Comparison of ENCODE assay signal across 11 mouse cellular contexts in genomic region chr3:97930141-97930786, GRCm38 (mm10). TPM values are rescaled to one million over a fixed set of nuclear protein-coding genes. Genes with fewer than 3 reads are reported as not detected.
A peak's percentile ranks its signal among the peaks of the same experiment; 100 is the strongest.
DNase-seq lines count a peak whose midpoint lies in the region; ATAC-seq and TF ChIP-seq lines count a peak whose summit lies in the region.
"Had no signal": no experiment of that assay in that cellular context is flagged by ENCODE, and none has a peak within 500 bp of the region (broad histone marks: within the 10 kb centered on the region; RNA-seq: fewer than 3 reads in every experiment).

No protein-coding gene starts in this region.

- H3K9me3 ChIP-seq in forebrain, postnatal 0 days (ENCODE audit: low read length) = no peaks in the 10 kb centered on the region
- no peaks in the 10 kb centered on the region for H3K9me3 ChIP-seq in forebrain, embryonic 15.5 days
- H3K9me3 ChIP-seq in embryonic facial prominence, embryonic 14.5 days (ENCODE audit: control insufficient read depth, low read length) = no peaks in the 10 kb centered on the region
- no peaks in the 10 kb centered on the region for H3K9me3 ChIP-seq in midbrain, embryonic 15.5 days

- no peaks in the 10 kb centered on the region for H3K36me3 ChIP-seq in forebrain, postnatal 0 days (ENCODE audit: insufficient read depth)
- H3K36me3 ChIP-seq in forebrain, embryonic 15.5 days = no peaks in the 10 kb centered on the region
- H3K36me3 ChIP-seq in embryonic facial prominence, embryonic 14.5 days (ENCODE audit: control insufficient read depth, insufficient read depth, low read length) = no peaks in the 10 kb centered on the region
- peaks cover 3% of the 10 kb centered on the region; the same call in 1 of the 2 replicates for H3K36me3 ChIP-seq in macrophage (ENCODE audit: inconsistent target)
- no peaks in the 10 kb centered on the region for H3K36me3 ChIP-seq in midbrain, embryonic 15.5 days (replicated peaks)

- peaks cover 20% of the 10 kb centered on the region; the same call in 1 of the 2 replicates for H3K79me2 ChIP-seq in macrophage (ENCODE audit: inconsistent target)

- H3K4me3 ChIP-seq in forebrain, postnatal 0 days (ENCODE audit: low read depth, low read length) = no peak overlapping the region
- H3K4me3 ChIP-seq in forebrain, embryonic 15.5 days = no peak overlapping the region
- no peak overlapping the region for H3K4me3 ChIP-seq in embryonic facial prominence, embryonic 14.5 days (ENCODE audit: low read depth, low read length)
- peak overlapping the region; percentile 2; the same call in 1 of the 2 replicates for H3K4me3 ChIP-seq in macrophage (ENCODE audit: inconsistent target)
- no peak overlapping the region for H3K4me3 ChIP-seq in midbrain, embryonic 15.5 days

- peak; percentile 37; the same call in 1 of the 2 replicates for TF ChIP-seq CTCF in forebrain, postnatal 0 days (IDR thresholded peaks at IDR 0.05; ENCODE audit: low read depth)

- ATAC-seq in forebrain, postnatal 0 days = no peak
- ATAC-seq in forebrain, embryonic 15.5 days (replicated peaks) = no peak
- ATAC-seq in embryonic facial prominence, embryonic 14.5 days (ENCODE audit: low read depth) = no peak
- ATAC-seq in midbrain, embryonic 15.5 days (replicated peaks) = no peak

- H3K27me3 ChIP-seq in forebrain, postnatal 0 days (ENCODE audit: insufficient read depth, low read length) = no peaks in the 10 kb centered on the region
- no peaks in the 10 kb centered on the region for H3K27me3 ChIP-seq in forebrain, embryonic 15.5 days
- no peaks in the 10 kb centered on the region for H3K27me3 ChIP-seq in embryonic facial prominence, embryonic 14.5 days (replicated peaks; ENCODE audit: control insufficient read depth, insufficient read depth, low read length)
- peaks cover 8% of the 10 kb centered on the region for H3K27me3 ChIP-seq in midbrain, embryonic 15.5 days (replicated peaks)

- H3K4me1 ChIP-seq in forebrain, postnatal 0 days (ENCODE audit: insufficient read depth) = no peaks in the 10 kb centered on the region
- H3K4me1 ChIP-seq in forebrain, embryonic 15.5 days = peaks cover 13% of the 10 kb centered on the region
- H3K4me1 ChIP-seq in embryonic facial prominence, embryonic 14.5 days (ENCODE audit: control insufficient read depth, insufficient read depth, low read length) = peaks cover 33% of the 10 kb centered on the region
- H3K4me1 ChIP-seq in midbrain, embryonic 15.5 days = peaks cover 6% of the 10 kb centered on the region

- H3K9ac ChIP-seq in forebrain, postnatal 0 days = no peak overlapping the region
- no peak overlapping the region for H3K9ac ChIP-seq in forebrain, embryonic 15.5 days (replicated peaks)
- H3K9ac ChIP-seq in embryonic facial prominence, embryonic 14.5 days (ENCODE audit: low read depth, low read length) = 0 out of 2 replicates have a peak overlapping the region, but pooled peaks have one; percentile 2
- no peak overlapping the region for H3K9ac ChIP-seq in midbrain, embryonic 15.5 days

- DNase-seq in forebrain, postnatal 0 days = no peak
- peak; percentile 44 for DNase-seq in lung, postnatal 10 days
- no peak for DNase-seq in lung, postnatal 14 days
- peak; percentile 62 for DNase-seq in embryonic facial prominence, embryonic 14.5 days (ENCODE audit: low spot score)
- no peak for DNase-seq in thymus, postnatal 25 days
- DNase-seq: layer of hippocampus, adult 9-11 months; right cerebral cortex, adult 18-20 months; thymus, postnatal 4 days had no signal

- H3K4me2 ChIP-seq in forebrain, postnatal 0 days (ENCODE audit: low read depth) = no peak overlapping the region
- no peak overlapping the region for H3K4me2 ChIP-seq in forebrain, embryonic 15.5 days (replicated peaks)
- H3K4me2 ChIP-seq in embryonic facial prominence, embryonic 14.5 days (ENCODE audit: low read depth, low read length) = peak overlapping the region; percentile 30
- H3K4me2 ChIP-seq in midbrain, embryonic 15.5 days = no peak overlapping the region

- no peak overlapping the region for H3K27ac ChIP-seq in forebrain, postnatal 0 days (ENCODE audit: low read depth, low read length)
- no peak overlapping the region for H3K27ac ChIP-seq in forebrain, embryonic 15.5 days (replicated peaks)
- H3K27ac ChIP-seq in embryonic facial prominence, embryonic 14.5 days (replicated peaks; ENCODE audit: low read depth, low read length) = no peak overlapping the region
- peak overlapping the region; percentile 96 for H3K27ac ChIP-seq in macrophage
- no peak overlapping the region for H3K27ac ChIP-seq in midbrain, embryonic 15.5 days

- 69% methylated on average over 12 of the region's 12 CpGs for WGBS in forebrain, postnatal 0 days
- WGBS in forebrain, embryonic 15.5 days = 70% methylated on average over 12 of the region's 12 CpGs
- 25% methylated on average over 12 of the region's 12 CpGs for WGBS in embryonic facial prominence, embryonic 14.5 days
- 24% methylated on average over 12 of the region's 12 CpGs for WGBS in macrophage (ENCODE audit: missing documents)
- 67% methylated on average over 12 of the region's 12 CpGs for WGBS in midbrain, embryonic 15.5 days

RNA-seq across cellular contexts. Expression of gene Sec22b, which starts 29.3 kb away (rescaled TPM):
- 71.3 and 73.9 TPM in 2 replicates for total RNA-seq in forebrain, postnatal 0 days (2014; rRNA removed)
- 83.4 and 91.4 TPM in 2 replicates for polyA plus RNA-seq in forebrain, postnatal 0 days (2015; fragmentation: Nextera tagmentation; extraction: Ambion mirVana)
- polyA plus RNA-seq in forebrain, embryonic 15.5 days (2015; fragmentation: Nextera tagmentation; extraction: Ambion mirVana) = 104 and 108 TPM in 2 replicates
- polyA plus RNA-seq in embryonic facial prominence, embryonic 14.5 days (2014; fragmentation: Nextera tagmentation; extraction: Ambion mirVana) = 187 and 194 TPM in 2 replicates
- total RNA-seq in macrophage (2018; cell fraction: chromatin; rRNA removed) = 10 to 100 TPM; 26.2 to 71.5 (median 55.2) TPM
- total RNA-seq in macrophage (2018; cell fraction: cytosol; rRNA removed) = 10 to 100 TPM; 40.0 to 61.6 (median 46.5) TPM
- total RNA-seq in macrophage (2018; cell fraction: nucleus; rRNA removed) = 10 to 100 TPM; 23.0 to 61.2 (median 43.5) TPM
- polyA plus RNA-seq in macrophage (2018) = 34.5 to 49.9 TPM (median 40.5 TPM) in 3 replicates
- polyA plus RNA-seq in midbrain, embryonic 15.5 days (2015; fragmentation: Nextera tagmentation; extraction: Ambion mirVana) = 89.3 and 93.7 TPM in 2 replicates

RNA-seq across cellular contexts. Expression of gene Pde4dip, which starts 41.8 kb away (rescaled TPM):
- total RNA-seq in forebrain, postnatal 0 days (2014; rRNA removed) = 92.8 and 118 TPM in 2 replicates
- 40.6 and 53.1 TPM in 2 replicates for polyA plus RNA-seq in forebrain, postnatal 0 days (2015; fragmentation: Nextera tagmentation; extraction: Ambion mirVana)
- 67.6 and 73.1 TPM in 2 replicates for polyA plus RNA-seq in forebrain, embryonic 15.5 days (2015; fragmentation: Nextera tagmentation; extraction: Ambion mirVana)
- 48.5 and 64.6 TPM in 2 replicates for polyA plus RNA-seq in embryonic facial prominence, embryonic 14.5 days (2014; fragmentation: Nextera tagmentation; extraction: Ambion mirVana)
- total RNA-seq in macrophage (2018; cell fraction: chromatin; rRNA removed) = 10 to 100 TPM in 20 of 26 experiments, 1 to 10 TPM in 6; 2.0 to 39.8 (median 20.4) TPM
- total RNA-seq in macrophage (2018; cell fraction: cytosol; rRNA removed) = 10 to 100 TPM in 14 of 26 experiments, 1 to 10 TPM in 12; 2.6 to 21.3 (median 10.6) TPM
- 10 to 100 TPM in 19 of 26 experiments, 1 to 10 TPM in 7; 3.6 to 37.2 (median 17.8) TPM for total RNA-seq in macrophage (2018; cell fraction: nucleus; rRNA removed)
- polyA plus RNA-seq in macrophage (2018) = 5.4 to 7.6 TPM (median 6.0 TPM) in 3 replicates
- 69.7 and 75.7 TPM in 2 replicates for polyA plus RNA-seq in midbrain, embryonic 15.5 days (2015; fragmentation: Nextera tagmentation; extraction: Ambion mirVana)

Comparison
In these comparisons a context has a peak if more than half of its experiments do, and no peak if none do; other contexts are left out.
1. DNase-seq: peak in lung, postnatal 10 days (single experiment) and embryonic facial prominence, embryonic 14.5 days (single experiment); none in forebrain, postnatal 0 days (single experiment), lung, postnatal 14 days (single experiment) and thymus, postnatal 25 days (single experiment).